Mouse (Mus musculus): ENCODE measurements at regions not wholly inside any gene's neighbourhood (a gene's known extent, or its start where the extent isn't known, plus 50 kb on each side); places are given as distances from the start of the nearest gene placed in this dataset.

- Histone ChIP-seq H3K9me3 (ENCODE audit: control insufficient read depth, low read length) (no peaks in the 10 kb centered on the region), H3K27ac (replicated peaks; ENCODE audit: low read depth, low read length) (no peak overlapping the region), H3K36me3 (ENCODE audit: control insufficient read depth, insufficient read depth, low read length) (no peaks in the 10 kb centered on the region), H3K27me3 (ENCODE audit: control insufficient read depth, insufficient read depth, low read length) (no peaks in the 10 kb centered on the region), H3K4me2 (replicated peaks; ENCODE audit: low read depth, low read length, severe bottlenecking) (peak overlapping the region; percentile 47), H3K4me3 (replicated peaks; ENCODE audit: low read length) (peak overlapping the region; percentile 30), H3K4me1 (ENCODE audit: control insufficient read depth, insufficient read depth, low read length) (peaks cover 13% of the 10 kb centered on the region), H3K9ac (ENCODE audit: low read depth, low read length, severe bottlenecking) (peak overlapping the region; percentile 43)
- no peak for TF ChIP-seq POLR2A (IDR thresholded peaks at IDR 0.05; ENCODE audit: borderline replicate concordance, extremely low read depth, insufficient read depth, insufficient read length)
- 5% methylated on average over 6 of the region's 6 CpGs for whole genome bisulfite sequencing
- ATAC-seq (ENCODE audit: low FRiP score, low read depth) (no peak), DNase-seq (ENCODE audit: low spot score) (no peak)
Observed at GRCm38 (mm10) chr10:17330904-17331606, 392.0 kb upstream of the Cited2 start.

GRCm38 (mm10) chr10:17331607-17332008 is 391.4 kb upstream of the Cited2 start:
- no peak for TF ChIP-seq POLR2A (IDR thresholded peaks at IDR 0.05; ENCODE audit: borderline replicate concordance, extremely low read depth, insufficient read depth, insufficient read length)
- WGBS: 3% methylated on average over 7 of the region's 7 CpGs
- peak overlapping the region; percentile 43 for H3K9ac ChIP-seq (ENCODE audit: low read depth, low read length, severe bottlenecking)
- no peaks in the 10 kb centered on the region for H3K9me3 ChIP-seq (ENCODE audit: control insufficient read depth, low read length)
- H3K36me3 ChIP-seq (ENCODE audit: control insufficient read depth, insufficient read depth, low read length): no peaks in the 10 kb centered on the region
- H3K4me1 ChIP-seq (ENCODE audit: control insufficient read depth, insufficient read depth, low read length): peaks cover 13% of the 10 kb centered on the region
- DNase-seq (ENCODE audit: low spot score) (no peak), ATAC-seq (ENCODE audit: low FRiP score, low read depth) (no peak)
- no peaks in the 10 kb centered on the region for H3K27me3 ChIP-seq (ENCODE audit: control insufficient read depth, insufficient read depth, low read length)
- H3K4me3 ChIP-seq (replicated peaks; ENCODE audit: low read length): peak overlapping the region; percentile 30
- H3K4me2 ChIP-seq (replicated peaks; ENCODE audit: low read depth, low read length, severe bottlenecking): peak overlapping the region; percentile 47
- no peak overlapping the region for H3K27ac ChIP-seq (replicated peaks; ENCODE audit: low read depth, low read length)

- DNase-seq (ENCODE audit: low spot score): peak; percentile 15
- Histone ChIP-seq H3K4me3 (replicated peaks; ENCODE audit: low read length) (peak overlapping the region; percentile 30; the same call in 1 of the 2 replicates), H3K36me3 (ENCODE audit: control insufficient read depth, insufficient read depth, low read length) (no peaks in the 10 kb centered on the region), H3K4me2 (replicated peaks; ENCODE audit: low read depth, low read length, severe bottlenecking) (peak overlapping the region; percentile 47), H3K4me1 (ENCODE audit: control insufficient read depth, insufficient read depth, low read length) (peaks cover 13% of the 10 kb centered on the region), H3K27me3 (ENCODE audit: control insufficient read depth, insufficient read depth, low read length) (no peaks in the 10 kb centered on the region), H3K9ac (ENCODE audit: low read depth, low read length, severe bottlenecking) (no peak overlapping the region), H3K27ac (replicated peaks; ENCODE audit: low read depth, low read length) (no peak overlapping the region), H3K9me3 (ENCODE audit: control insufficient read depth, low read length) (no peaks in the 10 kb centered on the region)
- WGBS: 24% methylated on average over 6 of the region's 6 CpGs
- TF ChIP-seq POLR2A (IDR thresholded peaks at IDR 0.05; ENCODE audit: borderline replicate concordance, extremely low read depth, insufficient read depth, insufficient read length): no peak
- ATAC-seq (ENCODE audit: low FRiP score, low read depth): no peak
Observed at GRCm38 (mm10) chr10:17332025-17332767, 390.8 kb upstream of the Cited2 start.

GRCm38 (mm10) chr10:17332986-17333385 is 390.0 kb upstream of the Cited2 start:
- no peak overlapping the region for H3K4me3 ChIP-seq (replicated peaks; ENCODE audit: low read length)
- no peaks in the 10 kb centered on the region for H3K9me3 ChIP-seq (ENCODE audit: control insufficient read depth, low read length)
- ATAC-seq (ENCODE audit: low FRiP score, low read depth): no peak
- no peak for TF ChIP-seq POLR2A (IDR thresholded peaks at IDR 0.05; ENCODE audit: borderline replicate concordance, extremely low read depth, insufficient read depth, insufficient read length)
- no peaks in the 10 kb centered on the region for H3K36me3 ChIP-seq (ENCODE audit: control insufficient read depth, insufficient read depth, low read length)
- no peaks in the 10 kb centered on the region for H3K27me3 ChIP-seq (ENCODE audit: control insufficient read depth, insufficient read depth, low read length)
- whole genome bisulfite sequencing: 37% methylated on average over 3 of the region's 3 CpGs
- H3K4me1 ChIP-seq (ENCODE audit: control insufficient read depth, insufficient read depth, low read length): peaks cover 13% of the 10 kb centered on the region
- H3K9ac ChIP-seq (ENCODE audit: low read depth, low read length, severe bottlenecking): no peak overlapping the region
- DNase-seq (ENCODE audit: low spot score): no peak
- H3K4me2 ChIP-seq (replicated peaks; ENCODE audit: low read depth, low read length, severe bottlenecking): no peak overlapping the region
- no peak overlapping the region for H3K27ac ChIP-seq (replicated peaks; ENCODE audit: low read depth, low read length)

- DNase-seq (ENCODE audit: low spot score) (no peak), ATAC-seq (ENCODE audit: low FRiP score, low read depth) (no peak)
- no peak for TF ChIP-seq POLR2A (IDR thresholded peaks at IDR 0.05; ENCODE audit: borderline replicate concordance, extremely low read depth, insufficient read depth, insufficient read length)
- Histone ChIP-seq H3K9ac (ENCODE audit: low read depth, low read length, severe bottlenecking) (no peak overlapping the region), H3K4me1 (ENCODE audit: control insufficient read depth, insufficient read depth, low read length) (peaks cover 13% of the 10 kb centered on the region), H3K27ac (replicated peaks; ENCODE audit: low read depth, low read length) (no peak overlapping the region), H3K4me2 (replicated peaks; ENCODE audit: low read depth, low read length, severe bottlenecking) (no peak overlapping the region), H3K27me3 (ENCODE audit: control insufficient read depth, insufficient read depth, low read length) (no peaks in the 10 kb centered on the region), H3K9me3 (ENCODE audit: control insufficient read depth, low read length) (no peaks in the 10 kb centered on the region), H3K4me3 (replicated peaks; ENCODE audit: low read length) (no peak overlapping the region), H3K36me3 (ENCODE audit: control insufficient read depth, insufficient read depth, low read length) (no peaks in the 10 kb centered on the region)
- 7% methylated on average over 6 of the region's 6 CpGs for WGBS
Observed at GRCm38 (mm10) chr10:17333676-17334075, 389.3 kb upstream of the Cited2 start.

Data from limb, embryonic 14.5 days (tissue).